Mouse (Mus musculus): ENCODE data around the gene Hlcs.

Gene Hlcs

GRCm38 (mm10) chr16:94246058-94246784, 67.2 kb downstream of the Hlcs start:
- DNase-seq (ENCODE audit: low read depth) = no peak

GRCm38 (mm10) chr16:94241126-94241525, 72.2 kb downstream of the Hlcs start:
- DNase-seq (ENCODE audit: low read depth) = peak; percentile 69

DNA sequence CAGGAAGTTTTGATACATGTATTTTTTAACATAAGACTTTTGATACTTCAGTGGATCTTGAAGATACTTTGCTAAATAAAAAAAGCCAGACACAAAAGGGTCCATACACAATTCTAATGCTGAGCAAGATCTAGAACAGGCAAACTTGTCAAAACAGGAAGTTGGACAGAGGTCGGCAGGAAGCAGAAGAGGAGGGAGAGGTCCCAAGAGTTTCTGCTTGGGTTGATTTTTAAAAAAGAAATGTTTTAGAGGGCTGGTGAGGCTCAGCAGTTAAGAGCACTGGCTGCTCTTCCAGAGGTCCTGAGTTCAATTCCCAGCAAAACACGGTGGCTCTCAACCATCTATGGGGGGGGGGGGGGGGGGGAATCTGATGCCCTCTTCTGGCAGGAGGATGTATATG, 73.2 kb downstream of the Hlcs start:
- peak; percentile 58 for DNase-seq (ENCODE audit: low read depth)

DNA sequence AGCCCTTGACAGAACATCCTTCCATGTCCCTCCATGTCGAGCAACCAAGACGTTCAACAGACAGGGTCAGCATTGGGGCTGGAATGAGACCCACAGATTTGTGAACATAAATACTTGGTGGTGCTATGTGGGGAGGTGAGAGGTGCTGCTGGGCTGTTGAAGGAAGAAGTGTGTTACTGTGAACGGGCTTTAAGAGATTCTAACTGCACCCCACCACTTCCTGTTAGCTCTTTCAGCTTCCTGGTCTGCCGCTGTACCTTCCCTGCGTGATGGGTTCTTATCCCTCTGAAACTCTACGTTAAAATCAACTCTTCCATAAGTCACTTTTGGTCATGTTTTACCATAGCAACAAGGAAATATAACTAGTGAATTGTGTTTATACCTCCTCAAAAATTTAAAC, 73.8 kb downstream of the Hlcs start:
- DNase-seq (ENCODE audit: low read depth) = peak; percentile 69

GRCm38 (mm10) chr16:94239146-94239545, 74.2 kb downstream of the Hlcs start:
- DNase-seq (ENCODE audit: low read depth) = peak; percentile 54

- DNase-seq (ENCODE audit: low read depth) = no peak
Observed at GRCm38 (mm10) chr16:94237130-94237484, 76.3 kb downstream of the Hlcs start.

GRCm38 (mm10) chr16:94236226-94237129, 76.9 kb downstream of the Hlcs start:
- peak; percentile 63 for DNase-seq (ENCODE audit: low read depth)

DNA sequence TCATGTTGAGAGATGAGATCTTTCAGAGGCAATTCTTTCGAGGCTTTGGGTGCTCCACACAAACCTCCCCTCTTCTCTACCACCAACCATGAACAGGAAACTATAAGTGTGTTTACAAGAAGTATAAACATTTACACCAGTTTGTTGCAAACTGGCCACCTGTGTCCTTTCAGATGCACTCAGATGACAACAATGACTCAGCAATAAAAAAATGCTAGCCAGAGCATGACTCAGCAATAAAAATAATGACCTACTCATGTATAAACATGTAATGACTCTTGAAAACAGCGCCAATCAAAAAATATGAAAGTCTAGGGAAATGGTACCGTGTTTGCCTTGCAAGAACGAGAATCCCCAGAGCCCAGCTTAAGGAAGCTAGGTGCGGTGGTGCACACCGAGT, 77.7 kb downstream of the Hlcs start:
- DNase-seq (ENCODE audit: low read depth) = no peak

- DNase-seq (ENCODE audit: low read depth) = no peak
Observed at GRCm38 (mm10) chr16:94234202-94234601, 79.2 kb downstream of the Hlcs start.

GRCm38 (mm10) chr16:94230909-94231575, 82.3 kb downstream of the Hlcs start:
- DNase-seq (ENCODE audit: low read depth) = no peak

DNA sequence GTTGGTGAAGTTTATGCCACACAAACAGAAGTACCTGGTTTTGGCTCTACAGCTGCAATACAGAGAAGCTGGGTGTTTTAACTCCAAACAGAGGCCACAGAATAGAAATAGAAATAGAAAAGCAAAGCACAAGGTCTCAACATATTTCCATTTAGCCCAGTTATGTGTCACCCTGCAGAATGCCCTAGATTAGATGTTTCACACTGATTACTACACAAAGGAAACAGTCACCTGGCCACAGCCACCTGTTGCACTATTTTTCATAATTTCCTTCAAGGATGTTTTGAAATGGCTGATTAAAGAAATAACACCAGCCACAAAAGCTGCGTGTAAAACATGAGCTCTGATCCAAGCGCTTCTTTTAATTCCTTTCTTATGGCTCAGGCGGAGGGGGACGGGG, 82.9 kb downstream of the Hlcs start:
- DNase-seq (ENCODE audit: low read depth) = no peak

GRCm38 (mm10) chr16:94229890-94230289, 83.5 kb downstream of the Hlcs start:
- no peak for DNase-seq (ENCODE audit: low read depth)

GRCm38 (mm10) chr16:94228858-94229555, 84.4 kb downstream of the Hlcs start:
- no peak for DNase-seq (ENCODE audit: low read depth)

GRCm38 (mm10) chr16:94227328-94228018, 85.9 kb downstream of the Hlcs start:
- no peak for DNase-seq (ENCODE audit: low read depth)

GRCm38 (mm10) chr16:94223363-94223720, 90.0 kb downstream of the Hlcs start:
- no peak for DNase-seq (ENCODE audit: low read depth)

DNA sequence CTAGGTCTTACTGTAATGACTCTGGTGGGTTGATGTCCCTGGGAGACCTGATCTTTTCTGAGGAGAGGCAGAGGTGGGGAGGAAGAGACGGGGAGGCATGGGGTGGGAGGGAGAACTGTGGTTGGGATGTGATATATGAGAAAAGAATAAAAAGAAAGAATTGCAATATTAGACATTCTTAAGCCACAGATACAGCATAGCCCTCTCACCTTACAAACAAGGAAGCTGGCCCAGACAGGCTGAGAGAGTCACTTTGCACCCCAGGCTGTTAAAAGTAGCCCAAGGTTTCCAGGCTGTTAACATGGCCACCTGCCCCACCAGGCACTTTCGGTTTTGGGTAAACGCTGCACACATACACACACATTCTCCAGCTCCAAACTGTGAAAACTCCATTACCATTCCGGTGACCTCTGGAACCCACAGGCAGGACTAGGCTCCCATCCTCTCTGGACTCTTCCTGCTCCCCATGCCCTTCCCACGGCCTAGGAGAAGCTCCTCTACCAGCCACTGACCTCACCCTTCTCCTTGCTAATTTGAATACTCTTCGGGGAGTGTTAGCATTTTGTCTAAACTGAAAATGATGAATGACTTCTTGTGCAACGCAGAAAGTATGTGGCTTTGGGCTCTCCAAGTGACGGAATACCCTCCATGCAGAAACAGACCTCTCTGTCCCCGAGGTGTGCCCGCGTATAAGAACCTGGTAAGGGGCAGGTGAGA, 90.6 kb downstream of the Hlcs start:
- peak; percentile 31 for DNase-seq (ENCODE audit: low read depth)

DNA sequence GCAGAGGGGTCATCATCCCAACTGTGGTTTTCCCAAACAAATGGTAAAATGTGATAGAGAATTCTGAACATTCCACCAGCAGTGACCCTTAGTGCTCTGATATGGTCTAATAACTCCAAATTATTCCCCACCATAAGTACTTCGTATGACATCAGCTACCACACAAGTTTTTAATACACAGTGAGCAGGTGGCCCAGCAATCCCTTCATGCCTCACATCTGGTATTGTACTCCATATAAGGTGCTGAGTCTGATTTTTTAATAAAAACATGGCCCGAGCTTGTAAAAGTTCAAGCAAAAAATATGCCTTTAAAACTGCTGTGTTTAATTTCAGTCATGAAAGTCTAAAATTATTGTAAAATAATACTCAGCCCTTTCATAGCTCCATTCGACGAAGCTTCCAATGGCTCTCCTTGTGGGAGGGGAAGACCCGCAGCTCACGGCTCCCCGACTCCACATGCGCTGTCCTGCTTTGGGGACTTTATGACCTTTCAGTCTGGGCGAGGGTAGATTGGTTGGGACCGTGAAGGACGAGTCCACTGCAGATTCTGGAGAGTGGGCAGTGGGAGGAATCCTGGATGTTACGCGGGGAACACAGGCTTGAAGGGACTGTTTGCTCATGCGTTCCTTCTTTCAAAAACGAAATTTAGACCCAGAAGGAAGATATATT, 102.5 kb downstream of the Hlcs start:
- no peak for DNase-seq (ENCODE audit: low read depth)

DNA sequence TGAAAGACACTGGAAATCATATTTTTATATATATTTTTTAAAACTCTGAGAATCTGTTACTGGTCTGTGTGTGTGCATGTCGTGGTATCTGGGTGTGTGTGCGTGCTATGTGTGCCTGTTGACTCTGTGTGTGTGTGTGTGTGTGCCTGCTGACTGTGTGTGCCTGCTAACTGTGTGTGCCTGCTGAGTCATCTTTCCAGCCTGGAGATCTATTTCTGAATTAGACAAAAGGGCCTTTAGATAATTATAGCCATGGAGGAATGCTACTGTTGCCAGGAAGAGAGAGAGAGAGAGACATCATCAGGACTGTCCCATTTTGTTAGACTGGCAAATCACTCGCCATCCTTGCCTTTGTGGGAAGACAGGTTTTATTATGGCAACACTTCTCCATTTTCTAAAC, 103.7 kb downstream of the Hlcs start:
- no peak for DNase-seq (ENCODE audit: low read depth)

GRCm38 (mm10) chr16:94208826-94209225, 104.5 kb downstream of the Hlcs start:
- no peak for DNase-seq (ENCODE audit: low read depth)

DNA sequence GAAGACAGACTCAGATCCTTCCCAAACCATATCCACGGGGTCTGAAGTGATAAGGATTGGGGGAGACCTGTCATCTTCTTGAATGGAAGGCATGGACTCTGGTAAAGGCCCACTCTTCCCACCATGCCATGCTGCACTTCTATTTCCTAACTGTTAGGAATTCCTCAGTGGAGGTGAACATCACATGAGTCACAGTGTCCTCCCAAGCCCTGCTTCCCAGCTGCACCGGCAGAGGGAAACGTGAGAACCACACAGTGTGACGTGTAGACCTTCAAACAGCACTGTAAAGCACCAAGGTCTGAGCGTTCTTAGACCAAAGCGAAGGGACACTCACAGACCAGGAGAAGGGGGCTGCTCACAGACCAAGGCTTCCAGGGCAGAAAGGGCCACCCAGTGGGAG, 105.2 kb downstream of the Hlcs start:
- no peak for DNase-seq (ENCODE audit: low read depth)

Measured in naive thymus-derived CD4-positive, alpha-beta T cell, adult 2 months (primary cell).